Mouse (Mus musculus): ENCODE measurements at regions not wholly inside any gene's neighbourhood (a gene's known extent, or its start where the extent isn't known, plus 50 kb on each side); places are given as distances from the start of the nearest gene placed in this dataset.

- no peak for DNase-seq (ENCODE audit: low spot score in 2 of 2)
Observed at GRCm38 (mm10) chr6:147964739-147965138, 82.3 kb upstream of the Far2 start.

GRCm38 (mm10) chr6:147970162-147970608 lies 76.9 kb upstream of the Far2 start:
- no peak for DNase-seq (ENCODE audit: low spot score in 2 of 2)

- DNase-seq (ENCODE audit: low spot score in 2 of 2) = no peak
Observed at GRCm38 (mm10) chr6:147972552-147972951, 74.5 kb upstream of the Far2 start.

GRCm38 (mm10) chr6:147973059-147973458 lies 74.0 kb upstream of the Far2 start:
- no peak for DNase-seq (ENCODE audit: low spot score in 2 of 2)

GRCm38 (mm10) chr6:147975917-147976316 lies 71.1 kb upstream of the Far2 start:
- DNase-seq (ENCODE audit: low spot score in 2 of 2) = no peak

GRCm38 (mm10) chr6:147989381-147989780 lies 57.7 kb upstream of the Far2 start:
- DNase-seq (ENCODE audit: low spot score in 2 of 2) = no peak

Measured in urinary bladder, postnatal 4 days (tissue).